Mouse (Mus musculus): ENCODE results near the gene Thrb. TPM values are rescaled to one million over a fixed set of nuclear protein-coding genes. Genes with fewer than 3 reads are reported as not detected.

The Thrb gene
- polyA plus RNA-seq, 1 experiment from 2014 or later, result 6.4 TPM

GRCm38 (mm10) chr14:17674335-17674734 lies 14.3 kb downstream of the Thrb start:
- WGBS (ENCODE audit: insufficient replicate concordance), result 86% methylated on average over 1 of the region's 1 CpGs
- Histone ChIP-seq H3K27me3 (ENCODE audit: insufficient read depth, low read length) (no peaks in the 10 kb centered on the region), H3K9me3 (ENCODE audit: low read length) (no peaks in the 10 kb centered on the region), H3K27ac (ENCODE audit: low read depth) (no peak overlapping the region), H3K4me1 (ENCODE audit: insufficient read depth) (no peaks in the 10 kb centered on the region), H3K4me2 (ENCODE audit: low read depth, low read length) (no peak overlapping the region), H3K4me3 (ENCODE audit: low read depth, low read length) (no peak overlapping the region), H3K36me3 (replicated peaks; ENCODE audit: insufficient read depth, low read length) (no peaks in the 10 kb centered on the region), H3K9ac (replicated peaks) (no peak overlapping the region)
- ATAC-seq, result no peak
- no peak for DNase-seq
- TF ChIP-seq EP300 (IDR thresholded peaks at IDR 0.05; ENCODE audit: low read depth), result no peak
- TF ChIP-seq CTCF (IDR thresholded peaks at IDR 0.05; ENCODE audit: low read depth), result no peak

GRCm38 (mm10) chr14:17675214-17675613 lies 15.2 kb downstream of the Thrb start:
- Histone ChIP-seq H3K9ac (replicated peaks) (no peak overlapping the region), H3K27me3 (ENCODE audit: insufficient read depth, low read length) (no peaks in the 10 kb centered on the region), H3K4me2 (ENCODE audit: low read depth, low read length) (no peak overlapping the region), H3K9me3 (ENCODE audit: low read length) (no peaks in the 10 kb centered on the region), H3K4me3 (ENCODE audit: low read depth, low read length) (no peak overlapping the region), H3K36me3 (replicated peaks; ENCODE audit: insufficient read depth, low read length) (no peaks in the 10 kb centered on the region), H3K4me1 (ENCODE audit: insufficient read depth) (no peaks in the 10 kb centered on the region), H3K27ac (ENCODE audit: low read depth) (no peak overlapping the region)
- DNase-seq (no peak), ATAC-seq (no peak)
- TF ChIP-seq CTCF (IDR thresholded peaks at IDR 0.05; ENCODE audit: low read depth) (no peak), EP300 (IDR thresholded peaks at IDR 0.05; ENCODE audit: low read depth) (no peak)
- WGBS (ENCODE audit: insufficient replicate concordance), result 77% methylated on average over 3 of the region's 3 CpGs

GRCm38 (mm10) chr14:17681479-17681878 lies 21.4 kb downstream of the Thrb start:
- Histone ChIP-seq H3K9me3 (ENCODE audit: low read length) (no peaks in the 10 kb centered on the region), H3K4me2 (ENCODE audit: low read depth, low read length) (no peak overlapping the region), H3K4me3 (ENCODE audit: low read depth, low read length) (no peak overlapping the region), H3K27ac (ENCODE audit: low read depth) (0 out of 2 replicates have a peak overlapping the region, but pooled peaks have one; percentile 4), H3K4me1 (ENCODE audit: insufficient read depth) (peaks cover 5% of the 10 kb centered on the region; the same call in 1 of the 2 replicates), H3K36me3 (replicated peaks; ENCODE audit: insufficient read depth, low read length) (no peaks in the 10 kb centered on the region), H3K9ac (replicated peaks) (no peak overlapping the region), H3K27me3 (ENCODE audit: insufficient read depth, low read length) (no peaks in the 10 kb centered on the region)
- TF ChIP-seq CTCF (IDR thresholded peaks at IDR 0.05; ENCODE audit: low read depth) (no peak), EP300 (IDR thresholded peaks at IDR 0.05; ENCODE audit: low read depth) (peak; percentile 26; the same call in 1 of the 2 replicates)
- DNase-seq (no peak), ATAC-seq (peak; percentile 62)

GRCm38 (mm10) chr14:17684881-17685280 lies 24.8 kb downstream of the Thrb start:
- 21% methylated on average over 1 of the region's 1 CpGs for WGBS (ENCODE audit: insufficient replicate concordance)
- DNase-seq (no peak), ATAC-seq (peak; percentile 72)
- Histone ChIP-seq H3K4me3 (ENCODE audit: low read depth, low read length) (no peak overlapping the region), H3K9ac (replicated peaks) (no peak overlapping the region), H3K27me3 (ENCODE audit: insufficient read depth, low read length) (no peaks in the 10 kb centered on the region), H3K36me3 (replicated peaks; ENCODE audit: insufficient read depth, low read length) (no peaks in the 10 kb centered on the region), H3K4me1 (ENCODE audit: insufficient read depth) (peaks cover 13% of the 10 kb centered on the region; the same call in 1 of the 2 replicates), H3K9me3 (ENCODE audit: low read length) (no peaks in the 10 kb centered on the region), H3K4me2 (ENCODE audit: low read depth, low read length) (no peak overlapping the region), H3K27ac (ENCODE audit: low read depth) (no peak overlapping the region)
- TF ChIP-seq CTCF (IDR thresholded peaks at IDR 0.05; ENCODE audit: low read depth), result no peak
- no peak for TF ChIP-seq EP300 (IDR thresholded peaks at IDR 0.05; ENCODE audit: low read depth)

GRCm38 (mm10) chr14:17685491-17685890 lies 25.4 kb downstream of the Thrb start:
- Histone ChIP-seq H3K9me3 (ENCODE audit: low read length) (no peaks in the 10 kb centered on the region), H3K27me3 (ENCODE audit: insufficient read depth, low read length) (no peaks in the 10 kb centered on the region), H3K27ac (ENCODE audit: low read depth) (no peak overlapping the region), H3K4me2 (ENCODE audit: low read depth, low read length) (no peak overlapping the region), H3K36me3 (replicated peaks; ENCODE audit: insufficient read depth, low read length) (no peaks in the 10 kb centered on the region), H3K4me3 (ENCODE audit: low read depth, low read length) (no peak overlapping the region), H3K4me1 (ENCODE audit: insufficient read depth) (peaks cover 13% of the 10 kb centered on the region; the same call in 1 of the 2 replicates), H3K9ac (replicated peaks) (no peak overlapping the region)
- no peak for TF ChIP-seq EP300 (IDR thresholded peaks at IDR 0.05; ENCODE audit: low read depth)
- no peak for TF ChIP-seq CTCF (IDR thresholded peaks at IDR 0.05; ENCODE audit: low read depth)
- DNase-seq (no peak), ATAC-seq (no peak)
- 79% methylated on average over 3 of the region's 3 CpGs for WGBS (ENCODE audit: insufficient replicate concordance)

GRCm38 (mm10) chr14:17686939-17687338 lies 26.9 kb downstream of the Thrb start:
- H3K27ac ChIP-seq (ENCODE audit: low read depth), result no peak overlapping the region
- no peak overlapping the region for H3K4me2 ChIP-seq (ENCODE audit: low read depth, low read length)
- H3K36me3 ChIP-seq (replicated peaks; ENCODE audit: insufficient read depth, low read length), result no peaks in the 10 kb centered on the region
- H3K4me1 ChIP-seq (ENCODE audit: insufficient read depth), result peaks cover 13% of the 10 kb centered on the region; the same call in 1 of the 2 replicates
- no peaks in the 10 kb centered on the region for H3K27me3 ChIP-seq (ENCODE audit: insufficient read depth, low read length)
- H3K9ac ChIP-seq (replicated peaks), result no peak overlapping the region
- WGBS (ENCODE audit: insufficient replicate concordance), result 61% methylated on average over 3 of the region's 3 CpGs
- no peak for TF ChIP-seq CTCF (IDR thresholded peaks at IDR 0.05; ENCODE audit: low read depth)
- no peak overlapping the region for H3K4me3 ChIP-seq (ENCODE audit: low read depth, low read length)
- ATAC-seq (no peak), DNase-seq (no peak)
- no peaks in the 10 kb centered on the region for H3K9me3 ChIP-seq (ENCODE audit: low read length)

- DNase-seq, result no peak
Observed at GRCm38 (mm10) chr14:17691246-17691645, 31.2 kb downstream of the Thrb start.

More at GRCm38 (mm10) chr14:17691246-17691645, 31.2 kb downstream of the Thrb start:
- Histone ChIP-seq H3K36me3 (replicated peaks; ENCODE audit: insufficient read depth, low read length) (no peaks in the 10 kb centered on the region), H3K9me3 (ENCODE audit: low read length) (no peaks in the 10 kb centered on the region), H3K27me3 (ENCODE audit: insufficient read depth, low read length) (no peaks in the 10 kb centered on the region), H3K27ac (ENCODE audit: low read depth) (no peak overlapping the region), H3K4me3 (ENCODE audit: low read depth, low read length) (no peak overlapping the region), H3K4me1 (ENCODE audit: insufficient read depth) (peaks cover 8% of the 10 kb centered on the region; the same call in 1 of the 2 replicates), H3K9ac (replicated peaks) (no peak overlapping the region), H3K4me2 (ENCODE audit: low read depth, low read length) (no peak overlapping the region)
- no peak for TF ChIP-seq EP300 (IDR thresholded peaks at IDR 0.05; ENCODE audit: low read depth)
- TF ChIP-seq CTCF (IDR thresholded peaks at IDR 0.05; ENCODE audit: low read depth), result no peak
- no peak for ATAC-seq
- WGBS (ENCODE audit: insufficient replicate concordance), result 60% methylated on average over 1 of the region's 1 CpGs

Data from liver, postnatal 0 days (tissue).